Mouse (Mus musculus) neural tube, embryonic 11.5 days (tissue): ENCODE data around the gene Pprc1. TPM values are rescaled to one million over a fixed set of nuclear protein-coding genes. Genes with fewer than 3 reads are reported as not detected.

Source experiments
- ATAC-seq: fragments of 200-750 bp; cut with Nextera tagmentation; 2 replicates; pipeline ENCODE4 v1.8.0; 2017; ENCODE audit warnings: moderate number of reproducible peaks, mild to moderate bottlenecking, moderate TSS enrichment, moderate library complexity; ENCODE audit not compliant: insufficient read depth, low FRiP score, low TSS enrichment
- DNase-seq: peaks from one replicate; pipeline ENCODE4 v3.0.0-alpha.2; 2015; ENCODE audit warnings: low spot score
- H3K27ac ChIP-seq: fragments of 300-500 bp; sonication (generic); 2 replicates; pipeline ENCODE4 v1.5.1; 2014; ENCODE audit warnings: low read depth, mild to moderate bottlenecking, low read length
- H3K27me3 ChIP-seq: fragments of 300-500 bp; sonication (generic); 2 replicates; pipeline ENCODE4 v1.6.1; 2014; ENCODE audit warnings: mild to moderate bottlenecking, low read length, mixed read lengths; ENCODE audit not compliant: control insufficient read depth, insufficient read depth
- H3K36me3 ChIP-seq: fragments of 300-500 bp; sonication (generic); 2 replicates; pipeline ENCODE4 v1.6.1; 2014; ENCODE audit warnings: mild to moderate bottlenecking, low read length, moderate library complexity, mixed read lengths; ENCODE audit not compliant: control insufficient read depth, insufficient read depth
- H3K4me1 ChIP-seq: fragments of 300-500 bp; sonication (generic); 2 replicates; pipeline ENCODE4 v1.6.1; 2014; ENCODE audit warnings: low read length, mixed read lengths; ENCODE audit not compliant: control insufficient read depth, insufficient read depth
- H3K4me2 ChIP-seq: fragments of 300-500 bp; sonication (generic); 2 replicates; pipeline ENCODE4 v1.6.1; 2014; ENCODE audit warnings: low read depth, mild to moderate bottlenecking, moderate library complexity
- H3K4me3 ChIP-seq: fragments of 300-500 bp; sonication (generic); 2 replicates; pipeline ENCODE4 v1.5.1; 2014; ENCODE audit warnings: low read depth, low read length
- H3K9ac ChIP-seq: fragments of 300-500 bp; sonication (generic); 2 replicates; pipeline ENCODE4 v1.6.1; 2014; ENCODE audit warnings: mild to moderate bottlenecking, low read length
- H3K9me3 ChIP-seq: fragments of 300-500 bp; sonication (generic); 2 replicates; pipeline ENCODE4 v1.6.1; 2016; ENCODE audit warnings: low read length; ENCODE audit not compliant: control insufficient read depth
- WGBS: fragments of 180-500 bp; shearing (Covaris S2); extraction: QIAGEN DNeasy Blood & Tissue Kit; methylation state at CpG from one replicate; pipeline ENCODE4 v1.1.7; 2014; 5-methylcytosine and 5-hydroxymethylcytosine counted together
- polyA plus RNA-seq: library from polyadenylated mRNA; unstranded; fragments of >200 nt; fragmentation: Nextera tagmentation; extraction: Ambion mirVana; gene quantifications from 2 replicates; pipeline ENCODE4 v1.2.1, GENCODE M21; 2014

The Pprc1 gene
- polyA plus RNA-seq, 1 experiment from 2014 or later = 46.1 TPM

DNA sequence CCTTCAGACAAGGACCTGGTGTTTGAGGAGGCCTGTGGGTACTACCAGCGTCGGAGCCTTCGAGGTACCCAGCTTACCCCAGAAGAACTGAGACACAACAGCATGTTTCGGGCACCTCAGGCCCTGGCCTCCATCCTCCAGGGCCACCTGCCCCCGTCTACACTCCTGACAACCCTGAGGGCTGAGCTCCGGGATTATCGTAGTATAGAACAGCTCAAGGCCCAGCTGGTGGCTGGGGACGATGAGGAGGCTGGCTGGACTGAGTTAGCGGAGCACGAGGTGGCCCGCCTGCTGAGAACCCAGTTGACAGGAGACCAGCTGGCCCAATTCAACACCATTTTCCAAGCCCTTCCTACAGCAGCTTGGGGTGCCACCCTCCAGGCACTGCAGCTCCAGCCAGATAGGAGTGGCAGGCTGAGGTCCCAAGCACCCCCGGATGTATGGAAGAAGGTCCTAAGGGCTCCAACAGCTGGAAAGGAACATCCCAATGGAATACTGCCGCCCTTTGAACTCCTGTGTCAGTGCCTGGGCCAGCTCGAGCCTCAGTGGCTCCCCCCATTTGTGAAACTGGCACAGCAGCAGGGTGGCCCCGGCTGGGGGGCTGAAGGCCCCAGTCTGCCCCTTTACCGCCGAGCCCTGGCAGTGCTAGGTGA lies 39.7 kb upstream of the Pprc1 start:
- H3K4me2 ChIP-seq = no peak overlapping the region
- no peaks in the 10 kb centered on the region for H3K27me3 ChIP-seq
- H3K4me3 ChIP-seq = no peak overlapping the region
- H3K36me3 ChIP-seq = no peaks in the 10 kb centered on the region
- no peak overlapping the region for H3K27ac ChIP-seq
- H3K4me1 ChIP-seq = peaks cover 4% of the 10 kb centered on the region; the same call in 1 of the 2 replicates
- WGBS = 76% methylated on average over 17 of the region's 17 CpGs
- ATAC-seq (no peak), DNase-seq (no peak)
- no peaks in the 10 kb centered on the region for H3K9me3 ChIP-seq
- H3K9ac ChIP-seq = no peak overlapping the region

DNA sequence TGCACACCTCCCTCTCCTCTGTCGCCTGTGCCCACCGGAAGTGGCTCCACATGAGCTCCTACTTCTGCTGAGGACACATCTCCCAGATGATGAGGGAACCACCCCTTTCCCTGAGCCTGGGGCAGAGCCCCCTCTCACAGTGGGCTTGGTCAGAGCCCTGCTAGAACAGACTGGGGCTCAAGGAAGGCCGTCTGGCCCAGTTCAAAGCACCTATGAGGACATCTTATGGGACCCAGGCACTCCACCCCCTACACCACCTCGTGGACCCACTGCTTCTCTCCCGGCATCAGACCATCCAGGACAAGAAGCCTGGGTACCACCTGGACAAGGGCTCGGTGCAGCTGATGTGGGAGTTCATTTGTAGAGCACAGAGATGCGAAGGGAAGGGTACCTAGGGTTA lies 39.0 kb upstream of the Pprc1 start:
- no peak overlapping the region for H3K4me2 ChIP-seq
- peaks cover 4% of the 10 kb centered on the region; the same call in 1 of the 2 replicates for H3K4me1 ChIP-seq
- DNase-seq = no peak
- no peak for ATAC-seq
- no peaks in the 10 kb centered on the region for H3K36me3 ChIP-seq
- no peak overlapping the region for H3K9ac ChIP-seq
- no peaks in the 10 kb centered on the region for H3K27me3 ChIP-seq
- WGBS = 83% methylated on average over 7 of the region's 7 CpGs
- H3K27ac ChIP-seq = no peak overlapping the region
- no peak overlapping the region for H3K4me3 ChIP-seq
- no peaks in the 10 kb centered on the region for H3K9me3 ChIP-seq

DNA sequence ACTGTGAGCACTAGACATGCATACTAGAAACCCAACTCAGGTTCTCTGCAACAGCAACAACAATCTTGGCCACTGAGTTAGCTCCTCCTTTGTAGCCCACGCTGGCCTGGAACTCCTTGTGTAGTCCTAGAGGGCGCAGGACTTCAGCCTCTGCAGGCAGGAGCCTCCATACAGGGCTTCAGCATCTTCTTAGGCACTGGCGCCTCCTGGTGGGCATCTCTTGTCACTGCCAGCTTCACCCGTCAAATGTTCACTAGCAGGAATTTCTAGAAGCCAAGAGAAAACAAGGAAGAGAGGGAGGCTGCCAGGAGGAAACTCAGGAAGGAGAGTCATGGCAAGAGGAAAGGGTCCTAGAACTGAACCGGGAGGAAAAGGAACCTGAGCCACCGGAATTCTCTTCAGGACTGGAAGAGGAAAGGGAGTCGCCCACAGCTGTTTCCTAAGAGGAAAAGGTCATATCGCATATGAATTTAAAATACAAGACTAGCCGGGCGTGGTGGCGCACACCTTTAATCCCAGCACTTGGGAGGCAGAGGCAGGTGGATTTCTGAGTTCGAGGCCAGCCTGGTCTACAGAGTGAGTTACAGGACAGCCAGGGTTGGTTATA lies 30.0 kb upstream of the Pprc1 start:
- Histone ChIP-seq H3K9me3 (no peaks in the 10 kb centered on the region), H3K27ac (no peak overlapping the region), H3K27me3 (no peaks in the 10 kb centered on the region), H3K4me2 (no peak overlapping the region), H3K36me3 (no peaks in the 10 kb centered on the region), H3K9ac (no peak overlapping the region), H3K4me3 (no peak overlapping the region), H3K4me1 (no peaks in the 10 kb centered on the region)
- 43% methylated on average over 12 of the region's 12 CpGs for WGBS
- DNase-seq (peak; percentile 86), ATAC-seq (no peak; the same call in 1 of the 2 replicates)

DNA sequence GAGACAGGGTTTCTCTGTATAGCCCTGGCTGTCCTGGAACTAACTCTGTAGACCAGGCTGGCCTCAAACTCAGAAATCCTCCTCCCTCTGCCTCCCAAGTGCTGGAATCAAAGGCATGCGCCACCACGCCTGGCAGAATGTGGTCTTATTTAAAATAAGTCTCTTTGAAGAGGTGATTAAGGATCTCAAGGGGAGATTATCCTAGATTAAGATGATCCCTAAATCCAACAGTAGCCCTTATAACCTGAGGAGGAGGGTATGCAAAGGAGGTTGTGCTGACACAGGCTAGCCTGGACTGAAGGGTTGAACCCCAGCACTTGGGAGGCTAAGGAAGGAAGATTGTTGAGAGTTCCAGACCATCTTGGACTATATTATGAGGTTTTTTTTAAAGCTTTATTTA lies 28.7 kb upstream of the Pprc1 start:
- H3K9ac ChIP-seq = no peak overlapping the region
- no peak overlapping the region for H3K27ac ChIP-seq
- H3K4me2 ChIP-seq = no peak overlapping the region
- DNase-seq = no peak
- H3K4me3 ChIP-seq = no peak overlapping the region
- WGBS = 76% methylated on average over 2 of the region's 2 CpGs
- no peak for ATAC-seq
- no peaks in the 10 kb centered on the region for H3K27me3 ChIP-seq
- H3K4me1 ChIP-seq = no peaks in the 10 kb centered on the region
- no peaks in the 10 kb centered on the region for H3K9me3 ChIP-seq
- no peaks in the 10 kb centered on the region for H3K36me3 ChIP-seq

DNA sequence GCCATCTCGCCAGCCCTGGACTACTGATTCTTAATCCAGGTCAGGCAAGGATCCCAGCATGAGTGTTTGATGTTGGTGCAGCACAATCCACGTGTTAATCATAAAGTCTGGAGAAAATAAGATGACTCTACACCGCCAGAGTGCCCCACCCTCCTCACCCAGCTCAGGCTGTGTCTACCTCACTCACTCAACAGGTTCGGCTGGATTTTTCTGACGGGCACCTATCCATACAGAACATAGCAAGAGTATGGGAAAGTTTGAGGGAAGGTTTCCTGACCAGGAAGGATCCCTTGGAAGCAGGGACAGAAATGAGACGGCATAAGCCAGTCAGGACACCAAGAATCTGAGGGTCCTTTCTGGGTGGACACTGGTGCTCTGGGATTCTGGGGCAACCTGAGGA lies 19.7 kb upstream of the Pprc1 start:
- Histone ChIP-seq H3K4me2 (no peak overlapping the region), H3K4me1 (no peaks in the 10 kb centered on the region; the same call in 1 of the 2 replicates), H3K9ac (no peak overlapping the region), H3K27me3 (no peaks in the 10 kb centered on the region), H3K27ac (no peak overlapping the region), H3K4me3 (no peak overlapping the region), H3K36me3 (no peaks in the 10 kb centered on the region), H3K9me3 (no peaks in the 10 kb centered on the region)
- no peak for ATAC-seq
- 81% methylated on average over 6 of the region's 6 CpGs for WGBS
- DNase-seq = no peak

DNA sequence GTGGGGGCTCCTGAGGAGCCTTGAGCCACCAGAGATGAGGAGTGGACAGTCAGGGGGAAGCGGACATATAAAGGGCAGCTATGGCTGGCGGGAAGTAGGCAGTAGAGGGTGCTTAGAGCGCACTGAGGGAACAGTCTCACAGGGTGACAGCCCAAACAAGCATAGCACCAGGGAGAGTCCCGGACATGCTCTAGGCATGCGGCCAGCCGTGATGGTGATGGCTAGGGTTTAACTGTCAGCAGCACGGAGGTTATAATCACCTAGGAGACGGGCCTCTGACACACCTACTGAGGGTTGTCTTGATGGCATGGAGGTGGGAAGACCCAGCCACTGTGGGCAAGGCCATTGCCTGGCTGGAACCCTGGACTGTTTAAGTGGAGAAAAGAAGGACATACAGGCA lies 18.1 kb upstream of the Pprc1 start:
- Histone ChIP-seq H3K4me1 (no peaks in the 10 kb centered on the region; the same call in 1 of the 2 replicates), H3K4me2 (no peak overlapping the region), H3K36me3 (peaks cover 7% of the 10 kb centered on the region; the same call in 1 of the 2 replicates), H3K9me3 (no peaks in the 10 kb centered on the region), H3K27ac (no peak overlapping the region), H3K4me3 (no peak overlapping the region), H3K27me3 (no peaks in the 10 kb centered on the region), H3K9ac (no peak overlapping the region)
- DNase-seq = no peak
- 68% methylated on average over 8 of the region's 8 CpGs for WGBS
- ATAC-seq = no peak

DNA sequence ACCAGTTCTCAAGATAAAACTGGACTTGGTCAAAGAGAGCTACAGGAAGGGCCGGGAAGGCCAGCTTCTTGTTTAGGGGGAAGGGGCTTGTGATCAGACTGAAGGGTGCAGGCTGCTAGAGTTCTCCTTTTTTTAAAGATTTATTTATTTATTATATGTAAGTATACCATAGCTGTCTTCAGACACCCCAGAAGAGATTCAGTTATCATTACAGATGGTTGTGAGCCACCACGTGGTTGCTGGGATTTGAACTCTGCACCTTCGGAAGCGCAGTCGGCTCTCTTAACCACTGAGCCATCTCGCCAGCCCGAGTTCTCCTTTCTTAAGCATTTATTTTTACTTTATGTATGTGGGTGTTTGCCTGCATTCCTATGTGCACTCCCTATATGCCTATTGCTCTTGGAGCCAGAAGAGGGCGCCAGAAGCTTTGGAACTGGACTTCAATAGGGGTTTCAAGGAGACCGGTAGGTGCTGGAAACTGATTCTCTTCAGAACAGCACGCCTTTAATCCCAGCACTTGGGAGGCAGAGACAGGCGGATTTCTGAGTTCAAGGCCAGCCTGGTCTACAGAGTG lies 15.9 kb upstream of the Pprc1 start:
- no peak for DNase-seq
- H3K4me2 ChIP-seq = no peak overlapping the region
- no peaks in the 10 kb centered on the region for H3K27me3 ChIP-seq
- peaks cover 21% of the 10 kb centered on the region for H3K36me3 ChIP-seq
- ATAC-seq = no peak
- 73% methylated on average over 11 of the region's 11 CpGs for WGBS
- no peak overlapping the region for H3K9ac ChIP-seq
- H3K27ac ChIP-seq = no peak overlapping the region
- H3K4me3 ChIP-seq = no peak overlapping the region
- H3K9me3 ChIP-seq = no peaks in the 10 kb centered on the region
- no peaks in the 10 kb centered on the region; the same call in 1 of the 2 replicates for H3K4me1 ChIP-seq

DNA sequence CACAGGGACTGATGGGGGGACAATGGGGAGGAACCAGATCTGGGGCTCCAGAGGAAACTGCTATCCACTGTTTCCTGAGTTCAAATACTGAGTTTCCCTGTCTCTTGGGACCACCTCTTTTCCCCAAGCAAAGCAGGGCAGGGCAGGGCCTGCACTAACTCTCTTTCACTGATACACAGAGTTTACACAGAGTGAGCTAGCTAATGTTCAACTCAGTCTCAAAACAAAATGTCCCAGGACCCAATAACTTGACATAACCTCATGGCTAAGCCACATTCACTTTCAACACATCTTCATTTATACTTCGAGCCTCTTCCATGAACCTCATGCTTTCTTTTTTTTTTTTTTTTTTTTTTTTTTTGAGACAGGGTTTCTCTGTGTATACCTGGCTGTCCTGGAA lies 15.0 kb upstream of the Pprc1 start:
- DNase-seq = no peak
- H3K4me1 ChIP-seq = no peaks in the 10 kb centered on the region; the same call in 1 of the 2 replicates

More for the DNA sequence above, 15.0 kb upstream of the Pprc1 start:
- Histone ChIP-seq H3K27ac (no peak overlapping the region), H3K9me3 (no peaks in the 10 kb centered on the region), H3K4me3 (no peak overlapping the region), H3K9ac (no peak overlapping the region), H3K36me3 (peaks cover 29% of the 10 kb centered on the region), H3K27me3 (no peaks in the 10 kb centered on the region), H3K4me2 (no peak overlapping the region)
- ATAC-seq = no peak
- WGBS = 96% methylated on average over 1 of the region's 1 CpGs
